Mouse (Mus musculus): ENCODE data around the gene Egln3. TPM values are rescaled to one million over a fixed set of nuclear protein-coding genes. Genes with fewer than 3 reads are reported as not detected.
A peak's percentile ranks its signal among the peaks of the same experiment; 100 is the strongest.

Egln3 gene
- polyA plus RNA-seq, 1 experiment from 2014 or later: 3.2 TPM

DNA sequence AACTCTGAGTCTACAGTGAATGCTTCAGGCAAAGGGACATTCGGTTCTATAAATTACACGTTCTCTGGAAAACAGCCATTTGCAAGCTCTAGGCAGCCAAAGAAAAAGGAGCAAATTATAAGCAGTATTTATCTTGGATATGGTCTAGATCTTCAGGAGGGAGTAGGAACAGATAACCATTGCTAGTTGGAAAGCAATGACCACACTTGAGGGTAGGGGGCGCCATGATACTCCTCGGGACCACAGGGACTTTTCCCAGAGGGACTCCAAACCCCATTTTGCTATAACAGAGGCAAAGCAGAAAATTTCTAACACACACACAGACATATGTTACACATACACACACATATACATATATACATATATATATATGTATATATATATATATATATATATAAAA lies 3.5 kb downstream of the Egln3 start:
- Histone ChIP-seq H3K27me3 (ENCODE audit: poor library complexity, severe bottlenecking) (peaks cover 37% of the 10 kb centered on the region), H3K27ac (no peak overlapping the region), H3K36me3 (replicated peaks) (no peaks in the 10 kb centered on the region), H3K4me3 (no peak overlapping the region), H3K9me3 (no peaks in the 10 kb centered on the region), H3K4me1 (peaks cover 67% of the 10 kb centered on the region)
- no peak for DNase-seq (ENCODE audit: extremely low spot score, low spot score)
- 47% methylated on average over 4 of the region's 4 CpGs for WGBS

GRCm38 (mm10) chr12:54198282-54198918 lies 5.3 kb downstream of the Egln3 start:
- Histone ChIP-seq H3K9me3 (no peaks in the 10 kb centered on the region), H3K4me3 (no peak overlapping the region), H3K27me3 (ENCODE audit: poor library complexity, severe bottlenecking) (peaks cover 24% of the 10 kb centered on the region), H3K27ac (0 out of 2 replicates have a peak overlapping the region, but pooled peaks have one; percentile 40), H3K4me1 (peaks cover 70% of the 10 kb centered on the region), H3K36me3 (replicated peaks) (no peaks in the 10 kb centered on the region)
- 89% methylated on average over 4 of the region's 4 CpGs for WGBS
- no peak for DNase-seq (ENCODE audit: extremely low spot score, low spot score)

DNA sequence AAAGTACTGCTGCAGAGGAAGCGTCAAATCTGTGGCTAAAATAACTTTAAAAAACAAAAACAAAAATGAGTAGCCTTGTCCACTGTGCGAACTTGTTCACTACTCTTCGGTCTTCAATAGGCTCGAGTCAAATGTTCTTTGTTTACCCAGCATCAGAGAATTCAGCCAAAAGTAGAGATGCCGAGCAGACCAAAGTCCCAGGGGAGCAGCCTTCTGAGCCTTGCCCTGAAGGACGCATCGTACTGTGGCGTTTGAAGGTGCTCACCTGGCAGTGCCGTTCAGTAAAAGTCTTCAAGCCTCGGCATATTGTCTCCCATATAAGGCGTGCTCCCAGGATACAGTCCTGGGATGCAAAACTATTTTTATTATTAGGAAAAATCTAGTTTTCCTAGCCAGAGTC lies 5.8 kb downstream of the Egln3 start:
- Histone ChIP-seq H3K4me3 (no peak overlapping the region), H3K9me3 (no peaks in the 10 kb centered on the region), H3K27me3 (ENCODE audit: poor library complexity, severe bottlenecking) (peaks cover 22% of the 10 kb centered on the region), H3K27ac (no peak overlapping the region; the same call in 1 of the 2 replicates), H3K36me3 (replicated peaks) (no peaks in the 10 kb centered on the region), H3K4me1 (peaks cover 70% of the 10 kb centered on the region)
- WGBS: 89% methylated on average over 11 of the region's 11 CpGs
- DNase-seq (ENCODE audit: extremely low spot score, low spot score): no peak

DNA sequence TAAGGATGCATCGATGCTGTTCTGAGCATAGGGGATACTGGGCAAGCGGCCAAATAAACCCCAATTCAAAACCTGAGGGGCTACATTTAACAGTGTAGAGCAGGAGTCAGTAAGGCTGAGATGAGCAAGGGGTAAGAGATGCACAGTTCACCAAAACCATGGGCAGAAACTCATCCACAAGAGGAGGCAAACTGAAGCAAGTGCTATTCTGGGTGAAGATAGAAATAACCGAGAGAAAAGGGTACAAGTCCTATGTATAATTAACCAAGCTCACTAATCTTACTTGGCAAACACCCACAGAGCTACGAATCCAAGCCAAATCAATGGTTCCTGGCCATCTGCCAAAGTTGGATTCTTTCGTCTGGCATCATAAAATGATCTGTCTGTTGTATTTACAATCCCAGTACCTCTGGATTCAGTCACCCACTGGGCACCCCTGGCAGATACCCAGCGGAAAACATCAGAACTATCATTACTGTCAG lies 6.3 kb downstream of the Egln3 start:
- no peak for DNase-seq (ENCODE audit: extremely low spot score, low spot score)
- Histone ChIP-seq H3K4me1 (peaks cover 70% of the 10 kb centered on the region), H3K36me3 (replicated peaks) (no peaks in the 10 kb centered on the region), H3K27ac (no peak overlapping the region; the same call in 1 of the 2 replicates), H3K4me3 (no peak overlapping the region), H3K27me3 (ENCODE audit: poor library complexity, severe bottlenecking) (peaks cover 19% of the 10 kb centered on the region), H3K9me3 (no peaks in the 10 kb centered on the region)
- WGBS: 88% methylated on average over 6 of the region's 6 CpGs

- peaks cover 14% of the 10 kb centered on the region for H3K27me3 ChIP-seq (ENCODE audit: poor library complexity, severe bottlenecking)
- H3K9me3 ChIP-seq: no peaks in the 10 kb centered on the region
- DNase-seq (ENCODE audit: extremely low spot score, low spot score): no peak
- peak overlapping the region; percentile 48; the same call in 1 of the 2 replicates for H3K27ac ChIP-seq
- H3K4me1 ChIP-seq: peaks cover 70% of the 10 kb centered on the region
- 90% methylated on average over 8 of the region's 8 CpGs for WGBS
- no peak overlapping the region for H3K4me3 ChIP-seq
- H3K36me3 ChIP-seq (replicated peaks): no peaks in the 10 kb centered on the region
Observed at GRCm38 (mm10) chr12:54196881-54197280, 6.8 kb downstream of the Egln3 start.

DNA sequence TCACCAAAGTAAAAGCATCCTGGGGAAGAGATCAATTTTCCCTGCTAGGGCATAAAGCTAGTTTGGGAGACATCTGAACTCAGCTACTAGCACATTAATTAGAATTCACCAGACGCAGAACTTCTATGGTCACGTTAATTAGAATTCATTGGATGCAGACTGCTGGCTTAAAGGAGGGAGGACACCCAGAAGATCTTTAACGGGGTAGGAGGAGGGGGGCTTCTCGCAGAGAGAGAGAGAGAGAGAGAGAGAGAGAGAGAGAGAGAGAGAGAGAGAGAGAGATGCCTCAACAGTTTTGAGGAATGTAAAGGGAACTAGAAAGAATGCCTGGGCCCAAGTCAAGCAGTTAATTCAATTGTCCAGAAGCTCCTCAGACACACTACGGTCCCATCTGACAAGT lies 9.5 kb downstream of the Egln3 start:
- 15% methylated on average over 5 of the region's 5 CpGs for WGBS
- Histone ChIP-seq H3K27ac (peak overlapping the region; percentile 44), H3K9me3 (0 out of 2 replicates have a peak, but pooled peaks cover 3% of the 10 kb centered on the region), H3K4me3 (no peak overlapping the region), H3K27me3 (ENCODE audit: poor library complexity, severe bottlenecking) (peaks cover 12% of the 10 kb centered on the region; the same call in 1 of the 2 replicates), H3K36me3 (replicated peaks) (no peaks in the 10 kb centered on the region), H3K4me1 (peaks cover 72% of the 10 kb centered on the region)
- DNase-seq (ENCODE audit: extremely low spot score, low spot score): no peak

DNA sequence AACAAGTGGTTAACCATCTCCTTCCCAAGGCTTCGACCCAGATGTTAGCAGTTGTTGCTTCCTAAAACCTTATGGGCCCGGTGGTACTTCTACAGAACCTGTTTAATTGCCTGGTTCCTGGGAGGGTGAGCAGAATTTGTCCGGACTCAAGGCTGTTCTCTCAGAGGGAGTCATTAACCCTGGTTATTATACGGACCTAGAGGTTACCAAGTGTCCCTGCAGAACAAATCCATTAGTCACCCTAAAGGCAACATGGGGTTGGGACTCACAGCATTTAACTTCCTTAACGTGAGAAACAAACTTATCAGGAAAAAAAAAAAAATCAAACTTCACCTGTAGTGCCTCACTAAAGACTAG lies 11.4 kb downstream of the Egln3 start:
- peak overlapping the region; percentile 87 for H3K27ac ChIP-seq
- peaks cover 12% of the 10 kb centered on the region; the same call in 1 of the 2 replicates for H3K27me3 ChIP-seq (ENCODE audit: poor library complexity, severe bottlenecking)
- WGBS: 3% methylated on average over 5 of the region's 5 CpGs
- DNase-seq (ENCODE audit: extremely low spot score, low spot score): no peak
- no peaks in the 10 kb centered on the region for H3K36me3 ChIP-seq (replicated peaks)
- peak overlapping the region; percentile 40 for H3K4me3 ChIP-seq
- H3K9me3 ChIP-seq: 0 out of 2 replicates have a peak, but pooled peaks cover 3% of the 10 kb centered on the region
- H3K4me1 ChIP-seq: peaks cover 67% of the 10 kb centered on the region

DNA sequence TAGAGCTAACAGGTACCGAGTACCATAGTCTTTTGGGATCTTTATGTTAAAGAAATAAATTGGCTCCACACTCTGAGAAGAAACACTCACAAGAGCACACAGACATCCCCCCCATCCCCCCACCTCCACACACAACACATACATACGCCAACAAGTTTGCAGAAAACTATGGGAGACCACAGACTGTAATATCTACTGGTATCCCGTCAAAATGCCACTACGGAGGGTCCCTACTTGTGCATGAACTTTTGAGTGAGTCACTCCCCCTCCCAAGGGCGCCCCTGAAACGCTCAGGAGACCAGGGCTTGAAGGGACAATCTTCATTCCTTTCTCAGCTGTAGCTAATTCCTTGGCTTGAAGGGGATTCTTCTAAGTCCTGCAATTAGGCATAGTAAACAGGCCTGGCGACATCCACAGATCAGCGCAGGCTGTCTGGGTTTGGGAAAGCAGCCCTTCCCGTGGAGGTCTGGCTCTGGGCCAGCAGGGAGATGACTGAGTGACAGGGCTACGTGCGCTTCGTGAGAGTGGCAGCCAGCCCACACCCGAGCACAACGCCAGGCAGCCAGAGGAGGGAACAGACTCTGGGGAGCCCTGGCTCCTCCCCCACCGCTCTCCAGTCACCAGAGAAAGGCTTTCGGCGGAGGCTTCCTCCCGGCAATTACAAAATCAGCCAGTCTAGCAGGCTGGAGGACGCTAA lies 11.9 kb downstream of the Egln3 start:
- peak; percentile 89 for DNase-seq (ENCODE audit: extremely low spot score, low spot score)
- no peaks in the 10 kb centered on the region for H3K36me3 ChIP-seq (replicated peaks)
- 0 out of 2 replicates have a peak, but pooled peaks cover 3% of the 10 kb centered on the region for H3K9me3 ChIP-seq
- 4% methylated on average over 19 of the region's 19 CpGs for WGBS
- H3K27me3 ChIP-seq (ENCODE audit: poor library complexity, severe bottlenecking): peaks cover 12% of the 10 kb centered on the region; the same call in 1 of the 2 replicates
- H3K4me3 ChIP-seq: peak overlapping the region; percentile 40
- H3K27ac ChIP-seq: peak overlapping the region; percentile 87
- H3K4me1 ChIP-seq: peaks cover 67% of the 10 kb centered on the region

DNA sequence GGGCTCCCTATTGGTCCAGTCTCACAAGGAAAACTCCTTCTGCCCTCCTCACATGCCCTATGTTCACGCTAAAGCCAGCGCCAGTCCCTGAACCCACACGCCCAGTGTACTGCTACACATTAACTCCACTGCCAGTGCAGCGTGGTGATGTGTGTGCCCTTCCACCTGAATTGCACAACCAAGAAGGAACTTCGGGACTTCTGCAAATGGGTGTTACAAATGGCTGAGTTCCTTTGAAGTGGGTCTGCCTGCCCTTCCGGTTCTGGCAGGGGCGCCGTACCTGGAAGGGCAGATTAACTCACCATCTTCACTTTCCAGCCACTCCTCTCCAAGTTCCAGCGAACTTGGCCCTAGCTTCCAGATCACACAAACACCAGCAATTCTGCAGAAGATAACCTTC lies 12.5 kb downstream of the Egln3 start:
- H3K4me3 ChIP-seq: peak overlapping the region; percentile 40; the same call in 1 of the 2 replicates
- H3K9me3 ChIP-seq: 0 out of 2 replicates have a peak, but pooled peaks cover 3% of the 10 kb centered on the region
- no peak for DNase-seq (ENCODE audit: extremely low spot score, low spot score)
- H3K4me1 ChIP-seq: peaks cover 72% of the 10 kb centered on the region
- H3K36me3 ChIP-seq (replicated peaks): no peaks in the 10 kb centered on the region
- WGBS: 46% methylated on average over 9 of the region's 9 CpGs
- peak overlapping the region; percentile 87 for H3K27ac ChIP-seq
- peaks cover 12% of the 10 kb centered on the region; the same call in 1 of the 2 replicates for H3K27me3 ChIP-seq (ENCODE audit: poor library complexity, severe bottlenecking)

- peaks cover under 1% of the 10 kb centered on the region; the same call in 1 of the 2 replicates for H3K36me3 ChIP-seq (replicated peaks)
- DNase-seq (ENCODE audit: extremely low spot score, low spot score): no peak
- 83% methylated on average over 17 of the region's 17 CpGs for WGBS
- H3K27me3 ChIP-seq (ENCODE audit: poor library complexity, severe bottlenecking): peaks cover 10% of the 10 kb centered on the region; the same call in 1 of the 2 replicates
- peak overlapping the region; percentile 58; the same call in 1 of the 2 replicates for H3K27ac ChIP-seq
- 0 out of 2 replicates have a peak, but pooled peaks cover 3% of the 10 kb centered on the region for H3K9me3 ChIP-seq
- H3K4me1 ChIP-seq: peaks cover 51% of the 10 kb centered on the region
- no peak overlapping the region for H3K4me3 ChIP-seq
Observed at GRCm38 (mm10) chr12:54187812-54188600, 15.7 kb downstream of the Egln3 start.

DNA sequence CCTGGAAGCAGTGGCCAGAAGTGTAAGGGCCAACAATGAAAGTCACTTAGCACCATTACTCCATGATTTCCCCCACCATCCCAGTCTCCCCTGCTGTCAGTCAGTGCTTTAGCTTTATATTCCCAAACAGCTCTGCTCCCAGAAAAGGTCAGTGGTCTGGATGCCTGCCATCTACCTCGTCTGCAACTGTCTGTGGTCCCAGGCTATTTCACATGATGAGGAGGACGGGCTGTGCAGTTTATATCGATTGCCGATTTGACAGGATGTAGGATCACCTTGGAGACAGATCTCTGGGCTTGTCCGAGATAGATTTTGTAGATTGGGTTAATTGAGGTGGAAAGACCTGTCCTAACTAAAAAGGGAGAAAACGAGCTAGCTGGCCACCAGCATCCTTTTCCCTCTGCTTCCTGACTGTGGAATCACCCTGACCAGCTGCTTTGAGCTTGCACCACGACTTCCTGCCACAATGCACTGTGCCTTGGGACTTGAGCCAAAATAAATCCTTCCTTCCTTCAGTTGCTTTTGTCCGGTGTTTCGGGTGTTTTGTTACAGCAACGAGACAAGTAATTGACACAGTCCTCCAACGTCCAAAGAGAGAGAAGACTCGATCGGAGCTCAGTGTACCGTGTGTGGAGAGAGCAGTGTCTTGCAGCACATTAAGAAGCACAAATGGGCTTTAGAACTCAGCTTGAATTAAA lies 16.6 kb downstream of the Egln3 start:
- peaks cover 42% of the 10 kb centered on the region for H3K4me1 ChIP-seq
- H3K27ac ChIP-seq: peak overlapping the region; percentile 58; the same call in 1 of the 2 replicates
- 0 out of 2 replicates have a peak, but pooled peaks cover 6% of the 10 kb centered on the region for H3K27me3 ChIP-seq (ENCODE audit: poor library complexity, severe bottlenecking)
- H3K4me3 ChIP-seq: no peak overlapping the region
- DNase-seq (ENCODE audit: extremely low spot score, low spot score): no peak
- H3K36me3 ChIP-seq (replicated peaks): peaks cover 2% of the 10 kb centered on the region
- WGBS: 61% methylated on average over 14 of the region's 14 CpGs
- H3K9me3 ChIP-seq: 0 out of 2 replicates have a peak, but pooled peaks cover 3% of the 10 kb centered on the region

DNA sequence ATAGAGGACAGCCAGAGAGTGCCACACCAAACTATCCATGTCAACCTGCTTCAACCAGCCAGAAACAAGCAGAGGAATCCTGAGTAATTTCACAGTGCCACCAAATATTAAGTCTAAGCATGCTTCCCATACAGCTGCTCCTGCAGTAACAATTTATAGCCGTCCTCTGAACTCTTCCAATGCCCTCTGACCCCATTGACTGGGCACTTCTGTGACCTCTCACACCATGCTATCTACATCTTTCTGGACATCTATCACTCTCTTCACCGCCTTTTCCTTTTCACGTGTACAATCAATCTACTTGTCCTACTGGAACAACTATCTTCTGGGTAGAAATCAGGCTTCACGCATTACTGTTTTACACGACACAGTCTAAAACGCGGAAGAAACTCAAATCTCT lies 19.4 kb downstream of the Egln3 start:
- H3K4me3 ChIP-seq: no peak overlapping the region
- H3K27ac ChIP-seq: no peak overlapping the region
- no peaks in the 10 kb centered on the region for H3K27me3 ChIP-seq (ENCODE audit: poor library complexity, severe bottlenecking)
- H3K36me3 ChIP-seq (replicated peaks): peaks cover 4% of the 10 kb centered on the region
- DNase-seq (ENCODE audit: extremely low spot score, low spot score): no peak
- H3K4me1 ChIP-seq: peaks cover 27% of the 10 kb centered on the region
- 94% methylated on average over 7 of the region's 7 CpGs for WGBS
- no peaks in the 10 kb centered on the region for H3K9me3 ChIP-seq

All from forebrain, embryonic 10.5 days (tissue).